8 mouse cellular contexts compared by ENCODE assay signal in the genomic region with DNA sequence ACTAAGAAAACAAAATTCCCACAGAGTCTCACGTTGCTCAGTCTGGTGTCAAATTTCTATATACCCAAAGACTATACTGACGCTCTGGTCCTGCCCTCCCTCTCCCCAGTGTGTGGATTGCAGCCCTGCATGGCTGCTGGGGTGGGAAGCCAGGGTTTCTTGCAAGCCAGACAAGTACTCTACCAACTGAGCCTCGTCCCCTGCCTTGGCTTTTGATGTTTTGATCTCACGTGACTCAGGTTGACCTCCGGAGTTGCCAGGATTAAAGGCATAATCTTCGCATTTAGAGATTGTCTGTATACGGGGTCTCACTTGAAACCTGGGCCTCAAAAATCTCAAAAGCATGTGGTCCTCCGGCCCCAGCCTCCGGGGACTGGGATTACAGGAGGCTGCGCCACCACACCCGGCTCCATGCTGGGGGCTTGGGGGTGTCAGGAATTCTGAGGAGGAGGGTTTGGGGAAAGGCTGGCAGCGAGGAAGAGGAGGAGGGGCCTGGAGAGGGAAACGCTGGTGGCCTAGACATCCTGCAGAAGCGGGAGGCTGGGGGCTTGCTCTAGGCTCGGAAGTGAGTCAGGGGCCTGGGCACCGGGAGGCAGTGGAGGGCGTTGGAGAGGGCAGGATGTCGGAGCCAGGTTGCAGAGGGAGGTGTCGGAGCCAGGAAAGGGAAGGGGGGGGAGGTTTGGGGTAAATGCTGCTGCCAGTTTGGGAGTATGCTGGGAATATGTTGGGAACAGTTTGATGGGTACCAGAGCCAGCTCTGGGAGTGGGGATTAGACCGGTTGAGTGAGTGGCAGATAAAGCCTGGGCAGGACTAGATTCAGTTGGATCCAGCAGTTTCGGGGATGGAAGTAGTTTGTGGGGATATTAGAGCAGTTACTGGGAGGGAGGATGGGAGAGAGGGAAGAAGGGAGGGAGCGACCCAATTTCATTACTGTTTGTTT. TPM values are rescaled to one million over a fixed set of nuclear protein-coding genes. Genes with fewer than 3 reads are reported as not detected.
DNase-seq lines count a peak whose midpoint lies in the region; ATAC-seq and TF ChIP-seq lines count a peak whose summit lies in the region.

No protein-coding gene starts in this region.

- no peaks in the 10 kb centered on the region for H3K36me3 ChIP-seq in heart, embryonic 13.5 days
- H3K36me3 ChIP-seq in ES-Bruce4 (ENCODE audit: control insufficient read depth, insufficient read depth, low read length, poor library complexity, severe bottlenecking) = no peaks in the 10 kb centered on the region
- no peaks in the 10 kb centered on the region for H3K36me3 ChIP-seq in forebrain, embryonic 16.5 days (ENCODE audit: control insufficient read depth, insufficient read depth)
- H3K36me3 ChIP-seq in limb, embryonic 15.5 days = no peaks in the 10 kb centered on the region

- no peak for TF ChIP-seq CTCF in ES-Bruce4 (IDR thresholded peaks at IDR 0.05; ENCODE audit: low read depth, low read length)

- WGBS in heart, embryonic 13.5 days = 11% methylated on average over 22 of the region's 22 CpGs
- WGBS in forebrain, embryonic 16.5 days = 9% methylated on average over 22 of the region's 22 CpGs
- 10% methylated on average over 22 of the region's 22 CpGs for WGBS in limb, embryonic 15.5 days

- intact Hi-C loops in heart, postnatal 10 days (cut with DNase I) = no loop called here
- intact Hi-C loops in left cerebral cortex, postnatal 25 days (cut with DNase I) = no loop called here

- H3K27me3 ChIP-seq in heart, embryonic 13.5 days (replicated peaks) = peaks cover 46% of the 10 kb centered on the region
- no peaks in the 10 kb centered on the region for H3K27me3 ChIP-seq in ES-Bruce4 (ENCODE audit: control insufficient read depth, insufficient read depth, low read length, poor library complexity, severe bottlenecking)
- peaks cover 21% of the 10 kb centered on the region for H3K27me3 ChIP-seq in forebrain, embryonic 16.5 days (replicated peaks; ENCODE audit: control insufficient read depth, insufficient read depth, low read length)
- peaks cover 12% of the 10 kb centered on the region for H3K27me3 ChIP-seq in limb, embryonic 15.5 days

- no peak for DNase-seq in heart, postnatal 10 days
- no peak for DNase-seq in left cerebral cortex, postnatal 25 days (ENCODE audit: low spot score in 2 of 2)
- no peak for DNase-seq in natural killer cell, adult 2 months (ENCODE audit: low spot score in 2 of 2)
- no peak for DNase-seq in spleen, postnatal 14 days (ENCODE audit: low spot score in 2 of 2)

- H3K4me1 ChIP-seq in heart, embryonic 13.5 days = peaks cover 29% of the 10 kb centered on the region
- H3K4me1 ChIP-seq in ES-Bruce4 (ENCODE audit: control insufficient read depth, insufficient read depth, low read length) = peaks cover 4% of the 10 kb centered on the region
- H3K4me1 ChIP-seq in forebrain, embryonic 16.5 days (replicated peaks; ENCODE audit: control insufficient read depth, insufficient read depth, low read length) = peaks cover 4% of the 10 kb centered on the region
- H3K4me1 ChIP-seq in limb, embryonic 15.5 days = peaks cover 21% of the 10 kb centered on the region

- TF ChIP-seq EP300 in ES-Bruce4 (IDR thresholded peaks at IDR 0.05; ENCODE audit: insufficient read depth, low read depth, low read length) = no peak

- ATAC-seq in heart, embryonic 13.5 days (ENCODE audit: extremely low read depth, insufficient number of reproducible peaks, low FRiP score, low TSS enrichment) = no peak
- peak; percentile 47 for ATAC-seq in forebrain, embryonic 16.5 days
- 0 out of 2 replicates have a peak, but pooled peaks have one; percentile 25 for ATAC-seq in limb, embryonic 15.5 days (ENCODE audit: insufficient number of reproducible peaks, low FRiP score, low TSS enrichment, low read depth)

- H3K9ac ChIP-seq in heart, embryonic 13.5 days = peak overlapping the region; percentile 70
- H3K9ac ChIP-seq in ES-Bruce4 (ENCODE audit: low read depth, poor library complexity, severe bottlenecking) = peak overlapping the region; percentile 7; the same call in 1 of the 2 replicates
- no peak overlapping the region for H3K9ac ChIP-seq in forebrain, embryonic 16.5 days (replicated peaks; ENCODE audit: low read depth, low read length)
- H3K9ac ChIP-seq in limb, embryonic 15.5 days = no peak overlapping the region

- H3K4me2 ChIP-seq in heart, embryonic 13.5 days = peak overlapping the region; percentile 60
- 0 out of 2 replicates have a peak overlapping the region, but pooled peaks have one; percentile 14 for H3K4me2 ChIP-seq in forebrain, embryonic 16.5 days (ENCODE audit: low read length)
- H3K4me2 ChIP-seq in limb, embryonic 15.5 days = peak overlapping the region; percentile 32

- H3K27ac ChIP-seq in heart, embryonic 13.5 days (replicated peaks) = peak overlapping the region; percentile 61
- H3K27ac ChIP-seq in ES-Bruce4 (ENCODE audit: insufficient read depth, low read length) = no peak overlapping the region
- H3K27ac ChIP-seq in forebrain, embryonic 16.5 days (ENCODE audit: low read length) = no peak overlapping the region
- peak overlapping the region; percentile 43; the same call in 1 of the 2 replicates for H3K27ac ChIP-seq in limb, embryonic 15.5 days

- H3K4me3 ChIP-seq in heart, embryonic 13.5 days = peak overlapping the region; percentile 38
- H3K4me3 ChIP-seq in ES-Bruce4 (ENCODE audit: low read depth, low read length) = peak overlapping the region; percentile 13; the same call in 1 of the 2 replicates
- no peak overlapping the region for H3K4me3 ChIP-seq in forebrain, embryonic 16.5 days (replicated peaks; ENCODE audit: low read length)
- 0 out of 2 replicates have a peak overlapping the region, but pooled peaks have one; percentile 3 for H3K4me3 ChIP-seq in limb, embryonic 15.5 days

- no peaks in the 10 kb centered on the region for H3K9me3 ChIP-seq in heart, embryonic 13.5 days
- H3K9me3 ChIP-seq in ES-Bruce4 (replicated peaks; ENCODE audit: control insufficient read depth, insufficient read depth, low read length, poor library complexity, severe bottlenecking) = no peaks in the 10 kb centered on the region
- H3K9me3 ChIP-seq in forebrain, embryonic 16.5 days (ENCODE audit: control insufficient read depth, low read length) = no peaks in the 10 kb centered on the region
- no peaks in the 10 kb centered on the region for H3K9me3 ChIP-seq in limb, embryonic 15.5 days

- TF ChIP-seq POLR2A in ES-Bruce4 (IDR thresholded peaks at IDR 0.05; ENCODE audit: insufficient read depth, low read length) = no peak

RNA-seq across cellular contexts. Expression of gene Exoc3l2, which starts 1.5 kb away (rescaled TPM):
- 1.1 and 1.2 TPM in 2 replicates for polyA plus RNA-seq in heart, embryonic 13.5 days (2015; fragmentation: Nextera tagmentation; extraction: Ambion mirVana)
- total RNA-seq in heart, postnatal 10 days (2021) = 1 to 10 TPM in 1 of 2 experiments, under 1 TPM in 1; 0.81 to 1.0 TPM
- polyA plus RNA-seq in ES-Bruce4 (2011; ENCODE audit: insufficient read depth, insufficient read length, low read depth, missing spikeins) = 3.0 and 3.8 TPM in 2 replicates
- 0.11 and 0.19 TPM in 2 replicates for polyA plus RNA-seq in forebrain, embryonic 16.5 days (2015; fragmentation: Nextera tagmentation; extraction: Ambion mirVana)
- polyA plus RNA-seq in limb, embryonic 15.5 days (2015; fragmentation: Nextera tagmentation; extraction: Ambion mirVana) = 1.4 and 1.6 TPM in 2 replicates
- total RNA-seq in left cerebral cortex, postnatal 25 days (2021) = under 1 TPM; 0.18 to 0.64 TPM

RNA-seq across cellular contexts. Expression of gene Mark4, which starts 6.0 kb away (rescaled TPM):
- polyA plus RNA-seq in heart, embryonic 13.5 days (2015; fragmentation: Nextera tagmentation; extraction: Ambion mirVana) = 6.5 and 7.5 TPM in 2 replicates
- 10 to 100 TPM; 26.6 to 26.8 TPM for total RNA-seq in heart, postnatal 10 days (2021)
- 33.1 and 33.3 TPM in 2 replicates for polyA plus RNA-seq in ES-Bruce4 (2011; ENCODE audit: insufficient read depth, insufficient read length, low read depth, missing spikeins)
- polyA plus RNA-seq in forebrain, embryonic 16.5 days (2015; fragmentation: Nextera tagmentation; extraction: Ambion mirVana) = 13.8 and 17.5 TPM in 2 replicates
- polyA plus RNA-seq in limb, embryonic 15.5 days (2015; fragmentation: Nextera tagmentation; extraction: Ambion mirVana) = 8.2 and 9.3 TPM in 2 replicates
- 10 to 100 TPM; 76.2 to 78.6 TPM for total RNA-seq in left cerebral cortex, postnatal 25 days (2021)

RNA-seq across cellular contexts. Expression of gene Bloc1s3, which starts 43.5 kb away (rescaled TPM):
- 1.5 TPM in 2 replicates for polyA plus RNA-seq in heart, embryonic 13.5 days (2015; fragmentation: Nextera tagmentation; extraction: Ambion mirVana)
- total RNA-seq in heart, postnatal 10 days (2021) = 1 to 10 TPM; 2.3 to 3.2 TPM
- 5.7 and 6.9 TPM in 2 replicates for polyA plus RNA-seq in ES-Bruce4 (2011; ENCODE audit: insufficient read depth, insufficient read length, low read depth, missing spikeins)
- 3.7 and 4.9 TPM in 2 replicates for polyA plus RNA-seq in forebrain, embryonic 16.5 days (2015; fragmentation: Nextera tagmentation; extraction: Ambion mirVana)
- 1.8 and 2.0 TPM in 2 replicates for polyA plus RNA-seq in limb, embryonic 15.5 days (2015; fragmentation: Nextera tagmentation; extraction: Ambion mirVana)
- 1 to 10 TPM; 6.7 to 7.4 TPM for total RNA-seq in left cerebral cortex, postnatal 25 days (2021)

RNA-seq across cellular contexts. Expression of gene Trappc6a, which starts 43.6 kb away (rescaled TPM):
- 71.4 and 77.4 TPM in 2 replicates for polyA plus RNA-seq in heart, embryonic 13.5 days (2015; fragmentation: Nextera tagmentation; extraction: Ambion mirVana)
- total RNA-seq in heart, postnatal 10 days (2021) = 10 to 100 TPM; 43.1 to 53.1 TPM
- 23.5 and 33.6 TPM in 2 replicates for polyA plus RNA-seq in ES-Bruce4 (2011; ENCODE audit: insufficient read depth, insufficient read length, low read depth, missing spikeins)
- polyA plus RNA-seq in forebrain, embryonic 16.5 days (2015; fragmentation: Nextera tagmentation; extraction: Ambion mirVana) = 29.4 and 31.2 TPM in 2 replicates
- 94.7 and 97.9 TPM in 2 replicates for polyA plus RNA-seq in limb, embryonic 15.5 days (2015; fragmentation: Nextera tagmentation; extraction: Ambion mirVana)
- 10 to 100 TPM; 18.4 to 18.8 TPM for total RNA-seq in left cerebral cortex, postnatal 25 days (2021)

RNA-seq across cellular contexts. Expression of gene Nkpd1, which starts 53.0 kb away (rescaled TPM):
- polyA plus RNA-seq in heart, embryonic 13.5 days (2015; fragmentation: Nextera tagmentation; extraction: Ambion mirVana) = 0.06 TPM in 1 of 2 replicates, not detected in the other
- not detected for total RNA-seq in heart, postnatal 10 days (2021)
- polyA plus RNA-seq in ES-Bruce4 (2011; ENCODE audit: insufficient read depth, insufficient read length, low read depth, missing spikeins) = 0.23 and 0.34 TPM in 2 replicates
- 0.81 and 0.90 TPM in 2 replicates for polyA plus RNA-seq in forebrain, embryonic 16.5 days (2015; fragmentation: Nextera tagmentation; extraction: Ambion mirVana)
- polyA plus RNA-seq in limb, embryonic 15.5 days (2015; fragmentation: Nextera tagmentation; extraction: Ambion mirVana) = 1.7 and 2.5 TPM in 2 replicates
- under 1 TPM; 0.64 to 0.87 TPM for total RNA-seq in left cerebral cortex, postnatal 25 days (2021)

Comparison
In these comparisons a context has a peak if more than half of its experiments do, and no peak if none do; other contexts are left out.
1. H3K27ac ChIP-seq: peak in heart, embryonic 13.5 days (single experiment) and limb, embryonic 15.5 days (single experiment); none in ES-Bruce4 (single experiment) and forebrain, embryonic 16.5 days (single experiment).
2. H3K9ac ChIP-seq: peak in heart, embryonic 13.5 days (single experiment) and ES-Bruce4 (single experiment); none in forebrain, embryonic 16.5 days (single experiment) and limb, embryonic 15.5 days (single experiment).
3. Peak in every context shown above with its lines, with median percentiles within 50 percentile points of each other: H3K4me2 ChIP-seq.